28 mouse cellular contexts compared by ENCODE assay signal in genomic region chr13:91048171-91048570, GRCm38 (mm10).
DNase-seq lines count a peak whose midpoint lies in the region; ATAC-seq and TF ChIP-seq lines count a peak whose summit lies in the region.
"Had no signal": no experiment of that assay in that cellular context is flagged by ENCODE, and none has a peak within 500 bp of the region (broad histone marks: within the 10 kb centered on the region; RNA-seq: fewer than 3 reads in every experiment).

No protein-coding gene starts in this region.

- H3K9me3 ChIP-seq in kidney, embryonic 16.5 days (ENCODE audit: low read length), result peaks cover 8% of the 10 kb centered on the region; the same call in 1 of the 2 replicates
- H3K9me3 ChIP-seq: G1E; heart, embryonic 15.5 days; hindbrain, embryonic 10.5 days; hindbrain, embryonic 13.5 days had no signal

- H3K4me3 ChIP-seq in gastrocnemius, adult 2 months, result no peak overlapping the region
- H3K4me3 ChIP-seq in kidney, adult 2 months (ENCODE audit: insufficient read depth, low read depth, low read length), result no peak overlapping the region
- no peak overlapping the region for H3K4me3 ChIP-seq in kidney, embryonic 16.5 days (ENCODE audit: low read length)
- H3K4me3 ChIP-seq: forebrain, embryonic 10.5 days; forebrain, embryonic 13.5 days; heart, embryonic 12.5 days; heart, embryonic 15.5 days; hindbrain, embryonic 10.5 days; hindbrain, embryonic 13.5 days had no signal

- no peak for ATAC-seq in kidney, embryonic 16.5 days (ENCODE audit: low FRiP score, low TSS enrichment)
- ATAC-seq: forebrain, embryonic 13.5 days; forebrain, embryonic 16.5 days; hindbrain, embryonic 16.5 days; Patski had no signal

- no peaks in the 10 kb centered on the region for H3K27me3 ChIP-seq in kidney, adult 2 months (replicated peaks; ENCODE audit: control insufficient read depth, insufficient read depth, low read length)
- H3K27me3 ChIP-seq in kidney, embryonic 16.5 days (ENCODE audit: insufficient read depth, low read length), result no peaks in the 10 kb centered on the region
- H3K27me3 ChIP-seq: CH12.LX; forebrain, embryonic 13.5 days; heart, embryonic 12.5 days; heart, embryonic 15.5 days; hindbrain, embryonic 13.5 days; Patski had no signal

- peak; percentile 58 for DNase-seq in gastrocnemius, adult 2 months
- DNase-seq in gastrocnemius, postnatal 10 days, result no peak
- peak; percentile 51 for DNase-seq in kidney, adult 2 months
- no peak for DNase-seq in kidney, postnatal 4 days
- DNase-seq in kidney, postnatal 36 days, result peak; percentile 27 to 47
- DNase-seq in frontal cortex, postnatal 25 days (ENCODE audit: low spot score in 2 of 2), result no peak
- DNase-seq: adrenal gland, postnatal 10 days; adrenal gland, postnatal 36 days; B cell, adult 2 months; cerebellum, adult 18-20 months; cerebellum, adult 9-10 months; cerebellum, postnatal 14 days; gastrocnemius, postnatal 14 days; heart, adult 18-20 months; heart, postnatal 10 days; heart, postnatal 36 days had no signal

- H3K4me2 ChIP-seq in kidney, embryonic 16.5 days (replicated peaks; ENCODE audit: low read depth, low read length), result no peak overlapping the region
- H3K4me2 ChIP-seq: forebrain, embryonic 13.5 days; heart, embryonic 12.5 days; heart, embryonic 15.5 days; hindbrain, embryonic 13.5 days had no signal

- H3K9ac ChIP-seq in kidney, embryonic 16.5 days (replicated peaks; ENCODE audit: low read length), result no peak overlapping the region
- H3K9ac ChIP-seq: forebrain, embryonic 13.5 days; heart, embryonic 12.5 days; heart, embryonic 15.5 days; hindbrain, embryonic 13.5 days had no signal

- intact Hi-C loops in gastrocnemius, adult 2 months (cut with DNase I), result no loop called here

- H3K4me1 ChIP-seq in kidney, adult 2 months (ENCODE audit: control insufficient read depth, insufficient read depth, low read length), result no peaks in the 10 kb centered on the region
- H3K4me1 ChIP-seq in kidney, embryonic 16.5 days (ENCODE audit: insufficient read depth, low read length), result no peaks in the 10 kb centered on the region
- H3K4me1 ChIP-seq: forebrain, embryonic 10.5 days; forebrain, embryonic 13.5 days; heart, embryonic 12.5 days; heart, embryonic 15.5 days; hindbrain, embryonic 10.5 days; hindbrain, embryonic 13.5 days had no signal

- TF ChIP-seq CTCF in gastrocnemius, adult 2 months (IDR thresholded peaks at IDR 0.05), result no peak
- no peak for TF ChIP-seq CTCF in kidney, adult 2 months (conservative IDR thresholded peaks at IDR 0.05; ENCODE audit: insufficient read depth, insufficient read length, low read depth, low read length)

- peak overlapping the region; percentile 58 for H3K27ac ChIP-seq in gastrocnemius, adult 2 months
- H3K27ac ChIP-seq in kidney, adult 2 months (ENCODE audit: insufficient read depth, low read depth, low read length), result no peak overlapping the region
- no peak overlapping the region for H3K27ac ChIP-seq in kidney, embryonic 16.5 days (ENCODE audit: low read length)
- H3K27ac ChIP-seq: forebrain, embryonic 10.5 days; forebrain, embryonic 13.5 days; heart, embryonic 15.5 days; hindbrain, embryonic 10.5 days; hindbrain, embryonic 13.5 days had no signal

- H3K36me3 ChIP-seq in kidney, adult 2 months (ENCODE audit: control insufficient read depth, insufficient read depth, low read length), result no peaks in the 10 kb centered on the region
- H3K36me3 ChIP-seq in kidney, embryonic 16.5 days (ENCODE audit: insufficient read depth, low read length), result no peaks in the 10 kb centered on the region
- H3K36me3 ChIP-seq: forebrain, embryonic 10.5 days; G1E; heart, embryonic 12.5 days; heart, embryonic 15.5 days; hindbrain, embryonic 10.5 days; hindbrain, embryonic 13.5 days had no signal

- no peak for TF ChIP-seq POLR2A in kidney, adult 2 months (IDR thresholded peaks at IDR 0.05; ENCODE audit: low read depth, low read length)

- 71% methylated on average over 4 of the region's 4 CpGs for WGBS in kidney, adult 2 months
- WGBS in kidney, embryonic 16.5 days, result 94% methylated on average over 4 of the region's 4 CpGs

Comparison
In these comparisons a context has a peak if more than half of its experiments do, and no peak if none do; other contexts are left out.
1. DNase-seq: peak in gastrocnemius, adult 2 months (single experiment), kidney, adult 2 months (single experiment) and kidney, postnatal 36 days (2 of 2); none in gastrocnemius, postnatal 10 days (single experiment), kidney, postnatal 4 days (0 of 2) and frontal cortex, postnatal 25 days (0 of 2).